Mouse (Mus musculus) left cerebral cortex, postnatal 10 days (tissue): ENCODE data around the gene Rbbp8nl. TPM values are rescaled to one million over a fixed set of nuclear protein-coding genes. Genes with fewer than 3 reads are reported as not detected.

Source experiments
- DNase-seq, 2 experiments: peaks; one replicate each; pipeline ENCODE4 v3.0.0; 2021 to 2022; ENCODE audit warnings: low spot score in 2 of 2, mixed read lengths in 1 of 2; ENCODE audit errors: extremely low spot score in 1 of 2
- intact Hi-C: fragments of 180-260 bp; cut with DNase I; formaldehyde crosslinking; loops from one replicate; pipeline ENCODE4 v1.15.1; 2025
- total RNA-seq, 2 experiments: library from RNA; stranded (reverse); gene quantifications; 2 replicates each; pipeline ENCODE4 v1.2.3; 2021

Rbbp8nl gene
- total RNA-seq, 2 experiments from 2014 or later, result not detected

- no peak for DNase-seq
- intact Hi-C loops, result no loop called here
Observed at GRCm38 (mm10) chr2:180292026-180292425, 2.3 kb upstream of the Rbbp8nl start.

GRCm38 (mm10) chr2:180291566-180291965 lies 1.9 kb upstream of the Rbbp8nl start:
- intact Hi-C loops, result no loop called here
- no peak for DNase-seq

GRCm38 (mm10) chr2:180290503-180290902 lies 824 bp upstream of the Rbbp8nl start:
- intact Hi-C loops, result no loop called here

DNA sequence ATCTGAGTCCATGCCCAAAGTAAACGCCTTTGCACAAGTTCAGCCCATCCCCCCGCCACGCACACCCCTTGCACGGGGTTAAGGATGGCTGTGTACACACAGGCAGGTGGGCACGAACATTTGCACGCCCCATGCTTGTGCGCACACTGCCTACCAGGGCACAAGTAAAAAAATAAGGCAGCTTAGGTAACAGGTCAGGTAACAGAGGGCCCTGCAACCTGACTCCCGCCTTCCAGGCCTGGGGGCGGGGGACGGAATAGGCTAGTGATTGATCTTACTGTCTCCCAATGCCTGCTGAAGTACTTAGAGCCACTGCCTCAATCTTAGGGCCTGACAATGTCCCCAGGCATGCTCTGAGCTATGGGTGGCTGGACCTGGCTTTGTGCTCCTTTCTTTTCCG lies 713 bp downstream of the Rbbp8nl start:
- no peak for DNase-seq
- intact Hi-C loops, result no loop called here

More at GRCm38 (mm10) chr2:180290503-180290902, 824 bp upstream of the Rbbp8nl start:
- no peak for DNase-seq

- intact Hi-C loops, result loop anchor here (5.0 to 10.0 kb wide), 2 partner anchors 153 to 495 kb away; partner anchors contain the start of gene Bhlhe23
- DNase-seq, result no peak
Observed at GRCm38 (mm10) chr2:180279321-180279720, 10.4 kb downstream of the Rbbp8nl start.

DNA sequence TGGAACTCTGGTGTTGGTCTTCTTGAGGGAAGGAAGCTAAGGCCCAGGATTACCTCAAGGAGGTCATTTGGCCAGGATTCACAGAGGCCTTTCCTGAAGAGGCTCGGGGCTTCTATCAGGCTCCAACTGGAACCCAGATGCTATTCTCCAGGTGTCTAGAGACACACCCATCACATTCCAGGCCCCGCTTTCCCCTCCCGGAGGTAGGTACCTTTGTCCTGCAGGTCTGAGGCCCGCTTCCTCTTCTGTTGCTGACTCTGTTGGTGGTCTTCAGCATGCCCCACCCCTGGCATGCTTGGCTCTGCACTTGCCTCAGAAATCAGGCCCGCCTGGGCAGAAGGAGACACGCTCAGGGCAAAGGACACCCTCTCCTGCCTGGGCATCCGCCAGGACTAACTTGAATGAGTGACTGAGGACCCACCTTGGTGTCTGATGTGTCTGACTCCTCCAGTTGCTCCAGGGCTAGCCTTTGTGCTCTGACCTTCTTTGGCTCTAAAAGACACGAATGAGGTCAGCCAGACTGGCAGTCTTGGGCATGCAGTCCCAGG lies 11.8 kb downstream of the Rbbp8nl start:
- intact Hi-C loops, result loop anchor here (2.0 to 10.0 kb wide), 3 partner anchors 154 to 497 kb away; partner anchors contain the start of gene Bhlhe23
- DNase-seq, result no peak

DNA sequence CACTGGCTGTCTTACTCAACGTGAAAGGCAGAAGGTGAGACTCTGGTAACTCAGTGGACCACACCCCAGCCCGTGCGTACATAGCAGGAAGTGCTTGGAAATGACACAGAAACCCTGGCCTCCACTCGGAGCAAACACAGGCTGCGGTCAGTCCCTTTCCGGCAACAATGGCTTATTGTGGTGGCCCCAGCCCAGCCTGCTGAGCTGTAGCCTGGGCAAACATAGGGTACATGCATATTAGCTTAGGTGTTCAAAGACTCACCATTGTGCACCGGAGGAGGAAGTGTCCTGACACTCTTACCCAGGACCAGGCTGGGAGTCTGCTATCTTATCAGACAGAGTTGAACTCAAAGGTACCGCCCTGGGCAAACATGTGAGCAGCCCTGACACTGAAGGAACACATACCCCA lies 12.8 kb downstream of the Rbbp8nl start:
- intact Hi-C loops, result loop anchor here (2.0 to 10.0 kb wide), 3 partner anchors 155 to 498 kb away; partner anchors contain the start of gene Bhlhe23

DNA sequence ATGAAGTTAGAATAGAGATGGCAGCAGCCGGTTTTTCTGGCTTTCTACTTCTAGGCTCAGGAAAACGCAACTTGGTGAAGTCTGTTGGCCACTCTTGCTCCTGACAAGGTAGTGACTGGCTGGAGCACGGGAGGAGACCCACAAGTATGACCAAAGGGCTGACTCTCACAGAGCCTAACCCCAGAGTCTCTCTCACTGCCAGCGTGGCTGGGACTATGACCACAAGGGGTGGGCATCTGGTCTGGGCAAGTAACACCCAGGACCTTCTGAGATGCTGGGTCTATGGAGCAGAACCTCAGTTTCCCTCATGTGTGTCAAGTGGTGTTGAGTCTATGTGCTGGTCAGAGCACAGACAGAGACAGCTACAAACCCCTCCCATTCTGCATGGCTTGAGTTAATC lies 13.3 kb downstream of the Rbbp8nl start:
- DNase-seq, result no peak
- intact Hi-C loops, result loop anchor here (2.0 to 10.0 kb wide), 3 partner anchors 156 to 498 kb away; partner anchors contain the start of gene Bhlhe23

More for the DNA sequence above, 12.8 kb downstream of the Rbbp8nl start:
- DNase-seq, result no peak

GRCm38 (mm10) chr2:180275836-180276235 lies 13.8 kb downstream of the Rbbp8nl start:
- DNase-seq, result peak; percentile 69 to 80
- intact Hi-C loops, result loop anchor here (1.0 to 10.0 kb wide), 4 partner anchors 71 to 499 kb away; partner anchors contain the start of gene Bhlhe23

DNA sequence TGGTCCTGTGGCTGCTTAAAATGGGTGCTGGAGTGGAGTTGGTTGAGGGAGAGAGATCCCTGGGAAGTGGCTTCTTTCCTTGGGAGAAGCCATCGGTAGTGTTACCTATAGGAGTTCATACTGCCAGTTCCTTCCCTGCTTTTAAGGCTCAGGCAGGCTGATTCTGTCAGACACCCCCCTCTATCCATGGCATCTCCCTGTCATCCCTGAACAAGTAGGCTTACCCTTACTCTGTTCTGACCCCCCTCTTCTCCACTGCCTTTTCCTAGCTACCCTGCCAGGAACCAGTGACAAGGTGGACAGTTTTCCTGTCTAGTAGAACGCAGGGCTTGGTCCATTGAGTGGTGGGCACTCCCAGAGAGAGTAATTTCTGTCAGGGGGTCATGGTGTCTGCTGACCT lies 15.2 kb downstream of the Rbbp8nl start:
- intact Hi-C loops, result loop anchor here (10.0 kb wide), 1 partner anchor 500 kb away; the partner anchor contains the start of gene Bhlhe23
- DNase-seq, result no peak

GRCm38 (mm10) chr2:180273394-180274244 lies 16.1 kb downstream of the Rbbp8nl start, which contains the start of gene Cables2:
TSS of gene Cables2 (minus strand) at chr2:180273496.
- peak; percentile 94 to 97 for DNase-seq

GRCm38 (mm10) chr2:180272884-180273321 lies 16.8 kb downstream of the Rbbp8nl start:
- DNase-seq, result peak in 1 of 2 experiments; percentile 74
- intact Hi-C loops, result loop anchor here (10.0 kb wide), 1 partner anchor 502 kb away; the partner anchor contains the start of gene Bhlhe23

More at GRCm38 (mm10) chr2:180273394-180274244, 16.1 kb downstream of the Rbbp8nl start, which contains the start of gene Cables2:
- intact Hi-C loops, result loop anchor here (10.0 kb wide), 1 partner anchor 501 kb away; the partner anchor contains the start of gene Bhlhe23

GRCm38 (mm10) chr2:180271804-180272395 lies 17.8 kb downstream of the Rbbp8nl start:
- intact Hi-C loops, result loop anchor here (10.0 kb wide), 1 partner anchor 503 kb away; the partner anchor contains the start of gene Bhlhe23

DNA sequence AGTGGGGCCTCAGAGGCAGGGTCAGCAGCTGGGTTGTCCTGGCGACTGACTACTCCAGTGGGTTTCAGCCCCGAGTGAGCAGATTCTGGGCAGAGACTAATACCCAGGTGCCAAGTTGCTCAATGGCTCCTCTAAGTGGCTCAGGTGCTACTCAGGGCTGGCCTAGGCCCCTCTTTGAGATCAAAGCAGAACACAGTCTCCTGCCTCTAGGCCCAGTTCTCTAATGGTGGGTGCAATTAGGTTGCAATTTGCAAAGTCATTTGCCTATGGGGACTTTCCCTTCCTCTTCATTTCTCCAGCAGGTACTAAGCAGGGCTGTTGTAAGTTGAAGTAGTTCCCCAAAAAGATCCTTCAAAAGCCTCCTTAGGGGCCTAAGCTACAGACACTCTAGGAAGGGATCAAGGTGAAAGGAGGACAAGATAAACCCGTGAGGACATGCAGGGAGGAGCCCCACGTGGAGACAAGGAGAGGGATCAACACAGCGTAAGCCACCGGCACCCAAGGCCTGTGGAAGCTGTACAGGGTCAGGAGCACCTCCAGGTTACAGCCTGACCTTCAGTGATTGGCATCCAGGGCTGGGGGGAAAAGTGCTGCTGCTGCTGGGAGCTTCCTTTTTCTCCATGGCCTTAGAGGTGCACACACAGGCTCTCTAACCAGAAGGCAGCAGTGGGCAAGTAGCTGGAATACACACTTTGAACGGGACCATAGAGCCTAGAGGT lies 19.0 kb downstream of the Rbbp8nl start:
- no peak for DNase-seq
- intact Hi-C loops, result loop anchor here (10.0 kb wide), 1 partner anchor 504 kb away; the partner anchor contains the start of gene Bhlhe23

More at GRCm38 (mm10) chr2:180271804-180272395, 17.8 kb downstream of the Rbbp8nl start:
- DNase-seq, result no peak

GRCm38 (mm10) chr2:180269329-180269728 lies 20.4 kb downstream of the Rbbp8nl start:
- DNase-seq, result no peak
- intact Hi-C loops, result no loop called here

GRCm38 (mm10) chr2:180267955-180268354 lies 21.7 kb downstream of the Rbbp8nl start:
- no peak for DNase-seq
- intact Hi-C loops, result no loop called here

- intact Hi-C loops, result no loop called here
- DNase-seq, result no peak
Observed at GRCm38 (mm10) chr2:180262891-180263290, 26.8 kb downstream of the Rbbp8nl start.

DNA sequence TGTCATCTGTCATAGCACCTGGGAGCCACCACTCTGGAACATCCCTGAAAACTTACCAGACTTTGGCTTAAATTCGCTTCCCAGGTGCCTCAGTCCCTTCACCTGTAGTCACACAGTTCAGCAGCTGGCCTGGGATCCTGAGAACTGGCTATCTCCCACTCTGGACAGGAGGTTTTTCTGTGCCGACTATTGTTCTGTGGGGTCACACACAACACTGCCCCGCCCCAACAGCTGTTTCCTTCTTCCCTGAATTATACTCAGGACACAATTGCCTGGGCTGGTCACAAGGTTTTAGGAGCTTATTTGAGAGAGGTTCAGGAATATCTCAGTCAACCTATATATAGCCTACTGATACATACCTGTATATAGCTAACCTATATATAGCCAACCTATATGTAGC lies 27.2 kb downstream of the Rbbp8nl start:
- DNase-seq, result no peak
- intact Hi-C loops, result no loop called here
